8 mouse cellular contexts compared by ENCODE assay signal in genomic region chr12:110445775-110446174, GRCm38 (mm10). TPM values are rescaled to one million over a fixed set of nuclear protein-coding genes. Genes with fewer than 3 reads are reported as not detected.
DNase-seq lines count a peak whose midpoint lies in the region; ATAC-seq and TF ChIP-seq lines count a peak whose summit lies in the region.

No protein-coding gene starts in this region.

- H3K9me3 ChIP-seq in lung, embryonic 16.5 days (ENCODE audit: control insufficient read depth, low read length), result 0 out of 2 replicates have a peak, but pooled peaks cover under 1% of the 10 kb centered on the region
- 0 out of 2 replicates have a peak, but pooled peaks cover under 1% of the 10 kb centered on the region for H3K9me3 ChIP-seq in limb, embryonic 11.5 days (ENCODE audit: control insufficient read depth, low read length)

- 14% methylated on average over 7 of the region's 7 CpGs for WGBS in lung, embryonic 16.5 days
- WGBS in lung, adult 2 months, result 27% methylated on average over 7 of the region's 7 CpGs
- WGBS in limb, embryonic 11.5 days, result 36% methylated on average over 7 of the region's 7 CpGs
- WGBS in small intestine, adult 2 months, result 30% methylated on average over 7 of the region's 7 CpGs

- peaks cover 3% of the 10 kb centered on the region; the same call in 1 of the 2 replicates for H3K4me1 ChIP-seq in lung, embryonic 16.5 days (replicated peaks; ENCODE audit: control insufficient read depth, insufficient read depth, low read length)
- no peaks in the 10 kb centered on the region; the same call in 1 of the 2 replicates for H3K4me1 ChIP-seq in lung, adult 2 months (ENCODE audit: control insufficient read depth, insufficient read depth, low read length)
- no peaks in the 10 kb centered on the region; the same call in 1 of the 2 replicates for H3K4me1 ChIP-seq in embryonic fibroblast, embryonic 13.5 days (ENCODE audit: control insufficient read depth, insufficient read depth, low read length)
- H3K4me1 ChIP-seq in limb, embryonic 11.5 days (ENCODE audit: control insufficient read depth, insufficient read depth, low read length), result no peaks in the 10 kb centered on the region
- peaks cover 34% of the 10 kb centered on the region; the same call in 1 of the 2 replicates for H3K4me1 ChIP-seq in small intestine, adult 2 months (ENCODE audit: control insufficient read depth, insufficient read depth, insufficient read length, low read length)

- no peak for TF ChIP-seq POLR2A in lung, adult 2 months (IDR thresholded peaks at IDR 0.05; ENCODE audit: borderline replicate concordance, extremely low read depth, low read depth, low read length)
- TF ChIP-seq POLR2A in embryonic fibroblast, embryonic 13.5 days (IDR thresholded peaks at IDR 0.05; ENCODE audit: low read depth, low read length), result no peak
- no peak for TF ChIP-seq POLR2A in small intestine, adult 2 months (IDR thresholded peaks at IDR 0.05; ENCODE audit: low read depth, low read length)

- no peak for ATAC-seq in lung, embryonic 16.5 days (ENCODE audit: low read depth)
- no peak for ATAC-seq in limb, embryonic 11.5 days (ENCODE audit: insufficient number of reproducible peaks, low FRiP score, low TSS enrichment, low read depth)

- no peaks in the 10 kb centered on the region for H3K27me3 ChIP-seq in lung, embryonic 16.5 days (ENCODE audit: control insufficient read depth, insufficient read depth, low read depth, low read length)
- no peaks in the 10 kb centered on the region; the same call in 1 of the 2 replicates for H3K27me3 ChIP-seq in limb, embryonic 11.5 days (ENCODE audit: control insufficient read depth, insufficient read depth, low read length)
- H3K27me3 ChIP-seq in small intestine, adult 2 months (ENCODE audit: control insufficient read depth, insufficient read depth, low read length), result no peaks in the 10 kb centered on the region

- DNase-seq in lung, adult 2 months, result no peak
- no peak for DNase-seq in limb, embryonic 11.5 days (ENCODE audit: low spot score)
- no peak for DNase-seq in embryo, embryonic 9.5 days (ENCODE audit: extremely low spot score)
- no peak for DNase-seq in urinary bladder, adult 2 months (ENCODE audit: low spot score)
- DNase-seq in cerebellum, postnatal 14 days, result no peak

- no peak for TF ChIP-seq CTCF in lung, adult 2 months (IDR thresholded peaks at IDR 0.05; ENCODE audit: insufficient read depth, low read length)
- no peak for TF ChIP-seq CTCF in embryonic fibroblast, embryonic 13.5 days (IDR thresholded peaks at IDR 0.05; ENCODE audit: borderline replicate concordance, insufficient read depth, low read length)
- no peak for TF ChIP-seq CTCF in small intestine, adult 2 months (IDR thresholded peaks at IDR 0.05; ENCODE audit: extremely low read depth, insufficient read length, insufficient replicate concordance, low read depth, low read length)

- peak overlapping the region; percentile 84 for H3K4me2 ChIP-seq in lung, embryonic 16.5 days (ENCODE audit: low read depth, low read length)
- H3K4me2 ChIP-seq in limb, embryonic 11.5 days (ENCODE audit: low read depth, severe bottlenecking), result peak overlapping the region; percentile 36

- no peaks in the 10 kb centered on the region for H3K36me3 ChIP-seq in lung, embryonic 16.5 days (ENCODE audit: control insufficient read depth, insufficient read depth, low read length)
- H3K36me3 ChIP-seq in limb, embryonic 11.5 days (ENCODE audit: control insufficient read depth, insufficient read depth, low read length), result no peaks in the 10 kb centered on the region
- H3K36me3 ChIP-seq in small intestine, adult 2 months (ENCODE audit: control insufficient read depth, insufficient read depth, low read length), result peaks cover 11% of the 10 kb centered on the region

- H3K27ac ChIP-seq in lung, embryonic 16.5 days (ENCODE audit: low read length), result 0 out of 2 replicates have a peak overlapping the region, but pooled peaks have one; percentile 97
- H3K27ac ChIP-seq in embryonic fibroblast, embryonic 13.5 days (ENCODE audit: insufficient read depth, low read length), result no peak overlapping the region
- H3K27ac ChIP-seq in limb, embryonic 11.5 days (replicated peaks; ENCODE audit: low read depth, low read length), result no peak overlapping the region
- peak overlapping the region; percentile 99 for H3K27ac ChIP-seq in small intestine, adult 2 months (ENCODE audit: insufficient read depth, low read depth, low read length)

- H3K4me3 ChIP-seq in lung, embryonic 16.5 days (ENCODE audit: low read length), result peak overlapping the region; percentile 85
- no peak overlapping the region for H3K4me3 ChIP-seq in lung, adult 2 months (replicated peaks; ENCODE audit: extremely low read depth, low read depth, low read length)
- H3K4me3 ChIP-seq in embryonic fibroblast, embryonic 13.5 days (ENCODE audit: insufficient read depth, low read length), result peak overlapping the region; percentile 97
- H3K4me3 ChIP-seq in limb, embryonic 11.5 days (ENCODE audit: low read depth, low read length), result peak overlapping the region; percentile 70
- peak overlapping the region; percentile 74 for H3K4me3 ChIP-seq in small intestine, adult 2 months (ENCODE audit: low read depth, low read length)

- peak overlapping the region; percentile 68 for H3K9ac ChIP-seq in lung, embryonic 16.5 days (ENCODE audit: low read length)
- no peak overlapping the region for H3K9ac ChIP-seq in limb, embryonic 11.5 days (ENCODE audit: low read length)

RNA-seq across cellular contexts. Expression of gene Ppp2r5c, which starts 1.1 kb away (rescaled TPM):
- polyA plus RNA-seq in lung, embryonic 16.5 days (2015; fragmentation: Nextera tagmentation; extraction: Ambion mirVana), result 150 and 156 TPM in 2 replicates
- 30.4 and 45.1 TPM in 2 replicates for polyA plus RNA-seq in lung, adult 2 months (2012; rRNA removed)
- polyA plus RNA-seq in embryonic fibroblast, embryonic 13.5 days (2011; ENCODE audit: insufficient read length, low read depth, missing spikeins), result 165 and 171 TPM in 2 replicates
- polyA plus RNA-seq in limb, embryonic 11.5 days (2014; fragmentation: Nextera tagmentation; extraction: Ambion mirVana), result 156 and 158 TPM in 2 replicates
- 12.3 and 19.3 TPM in 2 replicates for polyA plus RNA-seq in small intestine, adult 2 months (2012; rRNA removed)
- polyA plus RNA-seq in urinary bladder, adult 2 months (2012; rRNA removed), result 65.3 and 78.7 TPM in 2 replicates

Comparison
In these comparisons a context has a peak if more than half of its experiments do, and no peak if none do; other contexts are left out.
1. H3K27ac ChIP-seq: peak in lung, embryonic 16.5 days (single experiment) and small intestine, adult 2 months (single experiment); none in embryonic fibroblast, embryonic 13.5 days (single experiment) and limb, embryonic 11.5 days (single experiment).